Mouse (Mus musculus) limb, embryonic 10.5 days (tissue): ENCODE data around the gene Smap2. TPM values are rescaled to one million over a fixed set of nuclear protein-coding genes. Genes with fewer than 3 reads are reported as not detected.

Experiments
- DNase-seq: peaks from one replicate; pipeline ENCODE4 v3.0.0-alpha.2; 2017; ENCODE audit warnings: low spot score
- H3K27ac ChIP-seq: fragments of 300-500 bp; sonication (generic); 2 replicates; pipeline ENCODE4 v1.5.1; 2016; ENCODE audit warnings: mild to moderate bottlenecking
- H3K27me3 ChIP-seq: fragments of 300-500 bp; sonication (generic); 2 replicates; pipeline ENCODE4 v1.6.1; 2016; ENCODE audit warnings: low read depth, mild to moderate bottlenecking; ENCODE audit not compliant: poor library complexity, severe bottlenecking
- H3K36me3 ChIP-seq: fragments of 300-500 bp; sonication (generic); 2 replicates; pipeline ENCODE4 v1.6.1; 2016; ENCODE audit warnings: mild to moderate bottlenecking, moderate library complexity
- H3K4me1 ChIP-seq: fragments of 300-500 bp; sonication (generic); 2 replicates; pipeline ENCODE4 v1.6.1; 2016
- H3K4me3 ChIP-seq: fragments of 300-500 bp; sonication (generic); 2 replicates; pipeline ENCODE4 v1.5.1; 2016; ENCODE audit warnings: mild to moderate bottlenecking, moderate library complexity
- H3K9me3 ChIP-seq: fragments of 300-500 bp; sonication (generic); replicated peaks from 2 replicates; pipeline ENCODE4 v1.6.1; 2016; ENCODE audit warnings: mild to moderate bottlenecking
- WGBS: fragments of 180-500 bp; shearing (Covaris S2); methylation state at CpG from one replicate; pipeline ENCODE4 v1.1.7; 2016; 5-methylcytosine and 5-hydroxymethylcytosine counted together
- polyA plus RNA-seq: library from polyadenylated mRNA; unstranded; fragments of >200 nt; fragmentation: Nextera tagmentation; extraction: Ambion mirVana; gene quantifications from 2 replicates; pipeline ENCODE4 v1.2.1, GENCODE M21; 2016

The Smap2 gene
- polyA plus RNA-seq, 1 experiment from 2014 or later: 14.3 TPM

- H3K36me3 ChIP-seq: no peaks in the 10 kb centered on the region
- 93% methylated on average over 2 of the region's 2 CpGs for WGBS
- DNase-seq: no peak
- H3K4me3 ChIP-seq: no peak overlapping the region
- H3K9me3 ChIP-seq: no peaks in the 10 kb centered on the region
- no peak overlapping the region for H3K27ac ChIP-seq
- H3K27me3 ChIP-seq: peaks cover 4% of the 10 kb centered on the region
- H3K4me1 ChIP-seq: no peaks in the 10 kb centered on the region
Observed at GRCm38 (mm10) chr4:121033006-121033405, 16.0 kb upstream of the Smap2 start.

- no peak for DNase-seq
- Histone ChIP-seq H3K4me3 (no peak overlapping the region), H3K27me3 (no peaks in the 10 kb centered on the region), H3K4me1 (no peaks in the 10 kb centered on the region), H3K36me3 (no peaks in the 10 kb centered on the region), H3K9me3 (no peaks in the 10 kb centered on the region), H3K27ac (no peak overlapping the region)
- 66% methylated on average over 4 of the region's 4 CpGs for WGBS
Observed at GRCm38 (mm10) chr4:121031440-121031839, 14.4 kb upstream of the Smap2 start.

- 67% methylated on average over 3 of the region's 3 CpGs for whole genome bisulfite sequencing
- Histone ChIP-seq H3K4me3 (no peak overlapping the region), H3K9me3 (no peaks in the 10 kb centered on the region), H3K4me1 (no peaks in the 10 kb centered on the region), H3K36me3 (no peaks in the 10 kb centered on the region), H3K27ac (no peak overlapping the region), H3K27me3 (no peaks in the 10 kb centered on the region)
- DNase-seq: no peak
Observed at GRCm38 (mm10) chr4:121029632-121030031, 12.6 kb upstream of the Smap2 start.

GRCm38 (mm10) chr4:121028659-121029392 lies 11.8 kb upstream of the Smap2 start:
- Histone ChIP-seq H3K4me3 (no peak overlapping the region), H3K9me3 (no peaks in the 10 kb centered on the region), H3K27ac (no peak overlapping the region), H3K36me3 (no peaks in the 10 kb centered on the region), H3K4me1 (no peaks in the 10 kb centered on the region), H3K27me3 (no peaks in the 10 kb centered on the region)
- peak; percentile 79 for DNase-seq
- 31% methylated on average over 14 of the region's 14 CpGs for WGBS

GRCm38 (mm10) chr4:121028146-121028545 lies 11.1 kb upstream of the Smap2 start:
- no peak overlapping the region for H3K4me3 ChIP-seq
- no peaks in the 10 kb centered on the region for H3K27me3 ChIP-seq
- no peaks in the 10 kb centered on the region for H3K9me3 ChIP-seq
- 85% methylated on average over 1 of the region's 1 CpGs for WGBS
- no peaks in the 10 kb centered on the region for H3K4me1 ChIP-seq
- DNase-seq: no peak
- no peaks in the 10 kb centered on the region for H3K36me3 ChIP-seq
- H3K27ac ChIP-seq: no peak overlapping the region

- Histone ChIP-seq H3K4me3 (no peak overlapping the region), H3K9me3 (no peaks in the 10 kb centered on the region), H3K36me3 (no peaks in the 10 kb centered on the region), H3K27ac (no peak overlapping the region), H3K4me1 (no peaks in the 10 kb centered on the region), H3K27me3 (no peaks in the 10 kb centered on the region)
- no peak for DNase-seq
- WGBS: 73% methylated on average over 2 of the region's 2 CpGs
Observed at GRCm38 (mm10) chr4:121025681-121026080, 8.6 kb upstream of the Smap2 start.

GRCm38 (mm10) chr4:121023941-121024340 lies 6.9 kb upstream of the Smap2 start:
- no peak for DNase-seq
- Histone ChIP-seq H3K27me3 (no peaks in the 10 kb centered on the region), H3K4me1 (no peaks in the 10 kb centered on the region), H3K36me3 (no peaks in the 10 kb centered on the region), H3K27ac (no peak overlapping the region), H3K4me3 (no peak overlapping the region), H3K9me3 (no peaks in the 10 kb centered on the region)
- WGBS: 92% methylated on average over 2 of the region's 2 CpGs

- no peak overlapping the region for H3K4me3 ChIP-seq
- WGBS: 88% methylated on average over 7 of the region's 7 CpGs
Observed at GRCm38 (mm10) chr4:121023464-121023863, 6.4 kb upstream of the Smap2 start.

GRCm38 (mm10) chr4:121021911-121022310 lies 4.9 kb upstream of the Smap2 start:
- Histone ChIP-seq H3K27me3 (no peaks in the 10 kb centered on the region), H3K27ac (no peak overlapping the region), H3K4me3 (no peak overlapping the region), H3K9me3 (no peaks in the 10 kb centered on the region), H3K4me1 (peaks cover under 1% of the 10 kb centered on the region; the same call in 1 of the 2 replicates), H3K36me3 (no peaks in the 10 kb centered on the region)
- no peak for DNase-seq

More at GRCm38 (mm10) chr4:121023464-121023863, 6.4 kb upstream of the Smap2 start:
- Histone ChIP-seq H3K9me3 (no peaks in the 10 kb centered on the region), H3K36me3 (no peaks in the 10 kb centered on the region), H3K27ac (no peak overlapping the region), H3K27me3 (no peaks in the 10 kb centered on the region), H3K4me1 (no peaks in the 10 kb centered on the region)
- no peak for DNase-seq

- WGBS: 83% methylated on average over 10 of the region's 10 CpGs
- no peak for DNase-seq
- Histone ChIP-seq H3K4me1 (peaks cover 17% of the 10 kb centered on the region), H3K27me3 (no peaks in the 10 kb centered on the region), H3K27ac (no peak overlapping the region), H3K9me3 (no peaks in the 10 kb centered on the region), H3K36me3 (no peaks in the 10 kb centered on the region), H3K4me3 (no peak overlapping the region)
Observed at GRCm38 (mm10) chr4:121020040-121020790, 3.2 kb upstream of the Smap2 start.

GRCm38 (mm10) chr4:121018250-121018649 lies 1.2 kb upstream of the Smap2 start:
- H3K4me3 ChIP-seq: no peak overlapping the region
- peaks cover 19% of the 10 kb centered on the region for H3K4me1 ChIP-seq
- no peaks in the 10 kb centered on the region for H3K36me3 ChIP-seq
- 83% methylated on average over 3 of the region's 3 CpGs for WGBS
- DNase-seq: no peak
- H3K27ac ChIP-seq: no peak overlapping the region
- H3K9me3 ChIP-seq: no peaks in the 10 kb centered on the region
- no peaks in the 10 kb centered on the region for H3K27me3 ChIP-seq

GRCm38 (mm10) chr4:121016021-121016898 lies 787 bp downstream of the Smap2 start:
- Histone ChIP-seq H3K27ac (peak overlapping the region; percentile 93), H3K4me3 (peak overlapping the region; percentile 91), H3K27me3 (no peaks in the 10 kb centered on the region), H3K36me3 (no peaks in the 10 kb centered on the region), H3K4me1 (peaks cover 19% of the 10 kb centered on the region), H3K9me3 (no peaks in the 10 kb centered on the region)
- peak; percentile 35 for DNase-seq
- WGBS: 9% methylated on average over 40 of the region's 40 CpGs
